Mouse (Mus musculus) heart, embryonic 11.5 days (tissue): ENCODE measurements at regions not wholly inside any gene's neighbourhood (a gene's known extent, or its start where the extent isn't known, plus 50 kb on each side); places are given as distances from the start of the nearest gene placed in this dataset.
"Not testable (repeated sequence)": the region's sequence is repeated elsewhere in the genome, so short reads cannot be mapped to it uniquely, and the experiment has no call there.

Experiments
- ATAC-seq: fragments of 200-750 bp; cut with Nextera tagmentation; replicated peaks from 2 replicates; pipeline ENCODE4 v1.8.0; 2017; ENCODE audit warnings: moderate library complexity; ENCODE audit not compliant: insufficient number of reproducible peaks, low FRiP score, low TSS enrichment
- H3K27ac ChIP-seq: fragments of 300-500 bp; sonication (generic); 2 replicates; pipeline ENCODE4 v1.5.1; 2014; ENCODE audit warnings: mild to moderate bottlenecking, low read depth, low read length
- H3K27me3 ChIP-seq: fragments of 300-500 bp; sonication (generic); 2 replicates; pipeline ENCODE4 v1.6.1; 2014; ENCODE audit warnings: mild to moderate bottlenecking, low read length, mixed read lengths; ENCODE audit not compliant: control insufficient read depth, insufficient read depth
- H3K36me3 ChIP-seq: fragments of 300-500 bp; sonication (generic); 2 replicates; pipeline ENCODE4 v1.6.1; 2014; ENCODE audit warnings: mild to moderate bottlenecking, low read length, moderate library complexity, mixed read lengths; ENCODE audit not compliant: control insufficient read depth, insufficient read depth
- H3K4me1 ChIP-seq: fragments of 300-500 bp; sonication (generic); 2 replicates; pipeline ENCODE4 v1.6.1; 2014; ENCODE audit warnings: low read length; ENCODE audit not compliant: control insufficient read depth, insufficient read depth
- H3K4me2 ChIP-seq: fragments of 300-500 bp; sonication (generic); 2 replicates; pipeline ENCODE4 v1.6.1; 2014; ENCODE audit warnings: mild to moderate bottlenecking, moderate library complexity
- H3K4me3 ChIP-seq: fragments of 300-500 bp; sonication (generic); 2 replicates; pipeline ENCODE4 v1.5.1; 2014; ENCODE audit warnings: low read depth, low read length
- H3K9ac ChIP-seq: fragments of 300-500 bp; sonication (generic); 2 replicates; pipeline ENCODE4 v1.6.1; 2014; ENCODE audit warnings: mild to moderate bottlenecking, low read depth, low read length, moderate library complexity
- H3K9me3 ChIP-seq: fragments of 300-500 bp; sonication (generic); replicated peaks from 2 replicates; pipeline ENCODE4 v1.6.1; 2016; ENCODE audit warnings: low read length; ENCODE audit not compliant: control insufficient read depth
- WGBS: fragments of 180-500 bp; shearing (Covaris S2); extraction: QIAGEN DNeasy Blood & Tissue Kit; methylation state at CpG from one replicate; pipeline ENCODE4 v1.1.7; 2014; ENCODE audit not compliant: insufficient replicate concordance; 5-methylcytosine and 5-hydroxymethylcytosine counted together

DNA sequence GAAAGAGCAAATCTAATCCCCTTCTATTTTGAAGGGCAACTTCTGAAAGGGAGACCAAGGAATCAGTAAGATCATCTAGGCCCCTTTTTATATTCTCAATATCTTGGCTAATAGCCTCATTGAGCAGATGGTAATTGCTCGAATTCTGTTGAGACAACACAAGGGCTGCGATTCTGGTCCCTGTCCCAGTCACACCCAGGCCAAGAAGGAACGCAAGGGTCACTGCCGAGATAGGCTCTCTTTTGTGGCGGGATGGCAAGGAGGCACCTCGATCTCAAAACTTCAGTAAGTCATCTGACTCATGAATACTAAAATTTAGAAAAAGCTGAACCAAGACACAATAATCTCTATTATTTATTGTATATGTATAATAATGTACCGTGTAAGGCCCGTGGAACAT, 68.6 kb upstream of the Zfp709 start:
- not testable (repeated sequence) for H3K4me2 ChIP-seq, H3K27ac ChIP-seq, H3K9me3 ChIP-seq, H3K9ac ChIP-seq, H3K4me3 ChIP-seq, ATAC-seq, H3K4me1 ChIP-seq, H3K27me3 ChIP-seq, H3K36me3 ChIP-seq
- 80% methylated on average over 8 of the region's 8 CpGs for WGBS

DNA sequence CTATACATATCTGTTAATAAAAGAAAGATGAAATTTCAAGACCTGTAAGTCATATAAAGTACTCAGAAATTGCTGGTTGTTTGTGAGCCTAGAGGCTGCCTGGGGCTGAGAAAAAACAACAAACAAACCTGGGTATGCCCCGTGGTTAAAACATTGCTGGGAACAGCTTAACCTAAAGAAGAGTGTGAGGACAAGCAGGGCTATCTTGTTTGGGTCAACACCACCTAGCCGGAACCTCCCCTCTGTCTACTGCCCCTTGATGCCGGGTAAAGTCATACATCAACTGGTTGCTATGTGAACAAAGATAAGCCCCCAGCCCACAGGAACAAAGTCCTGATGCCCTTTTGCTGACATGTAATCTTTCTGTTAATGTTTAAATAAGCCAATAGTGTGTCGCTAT, 74.0 kb upstream of the Zfp709 start:
- not testable (repeated sequence) for H3K4me1 ChIP-seq, H3K4me3 ChIP-seq, H3K36me3 ChIP-seq, H3K9me3 ChIP-seq, H3K27me3 ChIP-seq, H3K4me2 ChIP-seq, H3K9ac ChIP-seq, H3K27ac ChIP-seq, ATAC-seq
- WGBS, result 44% methylated on average over 3 of the region's 4 CpGs

- H3K27ac ChIP-seq, H3K9me3 ChIP-seq, H3K36me3 ChIP-seq, H3K9ac ChIP-seq, ATAC-seq, H3K4me2 ChIP-seq, H3K4me3 ChIP-seq, H3K4me1 ChIP-seq, H3K27me3 ChIP-seq: not testable (repeated sequence)
- 72% methylated on average over 1 of the region's 1 CpGs for WGBS
These were observed 77.2 kb upstream of the Zfp709 start for GRCm38 (mm10) chr8:71804586-71804985.

GRCm38 (mm10) chr8:71802226-71802625, 76.7 kb upstream of the Fcho1 start:
- WGBS, result 57% methylated on average over 2 of the region's 2 CpGs
- H3K9me3 ChIP-seq, H3K27me3 ChIP-seq, H3K4me2 ChIP-seq, H3K9ac ChIP-seq, H3K36me3 ChIP-seq, H3K4me1 ChIP-seq, H3K4me3 ChIP-seq, H3K27ac ChIP-seq: not testable (repeated sequence)
- ATAC-seq, result peak; percentile 56

DNA sequence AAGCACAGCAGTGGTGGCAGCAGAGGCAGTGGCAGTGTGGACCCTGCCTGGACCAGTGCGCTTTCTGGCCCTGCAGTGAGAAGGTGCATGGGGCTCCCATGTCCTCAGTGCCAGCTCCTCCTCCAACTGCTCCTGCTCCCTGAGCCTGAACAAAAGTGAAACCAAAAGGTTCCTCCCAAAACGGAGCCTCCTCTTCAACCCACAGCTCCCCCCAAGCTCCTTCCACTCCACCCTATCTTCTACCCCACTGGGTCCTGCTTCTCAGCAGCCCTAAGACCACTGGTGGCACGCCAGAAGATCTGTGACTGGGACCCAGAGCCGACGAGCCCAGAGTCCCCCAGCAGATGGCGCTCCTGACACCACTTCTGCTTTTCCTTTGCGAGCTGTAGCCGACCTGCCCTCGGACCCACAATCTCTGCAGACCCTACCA, 63.5 kb upstream of the Fcho1 start:
- H3K27ac ChIP-seq, result not testable (repeated sequence)

GRCm38 (mm10) chr8:71780624-71781023, 55.1 kb upstream of the Fcho1 start:
- H3K4me2 ChIP-seq, H3K4me1 ChIP-seq, H3K27me3 ChIP-seq, H3K4me3 ChIP-seq, H3K9ac ChIP-seq, H3K9me3 ChIP-seq, H3K27ac ChIP-seq, ATAC-seq, H3K36me3 ChIP-seq: not testable (repeated sequence)
- 83% methylated on average over 8 of the region's 10 CpGs for WGBS

More for the DNA sequence above, 63.5 kb upstream of the Fcho1 start:
- 12% methylated on average over 4 of the region's 9 CpGs for WGBS
- H3K9me3 ChIP-seq, H3K36me3 ChIP-seq, H3K4me3 ChIP-seq, H3K4me2 ChIP-seq, H3K27me3 ChIP-seq, H3K4me1 ChIP-seq, H3K9ac ChIP-seq: not testable (repeated sequence)
- ATAC-seq, result peak; percentile 49; the same call in 1 of the 2 replicates

- not testable (repeated sequence) for H3K4me3 ChIP-seq, H3K4me2 ChIP-seq, ATAC-seq, H3K4me1 ChIP-seq, H3K9me3 ChIP-seq, H3K9ac ChIP-seq, H3K36me3 ChIP-seq, H3K27me3 ChIP-seq, H3K27ac ChIP-seq
- 79% methylated on average over 2 of the region's 4 CpGs for WGBS
These were observed 54.3 kb upstream of the Fcho1 start for GRCm38 (mm10) chr8:71779824-71780223.

DNA sequence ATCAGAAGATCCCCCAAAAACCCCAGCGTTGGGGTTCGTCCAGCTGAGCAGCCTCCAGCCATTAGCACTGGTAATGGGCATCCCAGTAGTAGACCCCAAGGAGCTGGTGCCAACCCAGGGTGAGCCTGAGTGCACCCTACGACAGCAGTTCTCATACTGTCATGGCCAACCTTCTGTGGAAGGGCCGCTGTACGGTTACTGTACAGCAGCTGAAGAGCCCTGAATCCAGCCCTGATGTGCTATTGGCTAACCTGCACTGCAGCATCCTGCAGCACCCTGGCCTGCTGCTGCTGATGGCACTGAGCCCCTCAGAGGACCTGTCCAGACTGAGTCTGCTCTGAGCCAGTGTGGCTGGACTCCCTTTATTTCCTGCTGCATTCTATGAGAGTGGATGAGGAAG, 53.9 kb upstream of the Fcho1 start:
- H3K27me3 ChIP-seq, H3K36me3 ChIP-seq, H3K4me2 ChIP-seq, H3K4me1 ChIP-seq, H3K27ac ChIP-seq, ATAC-seq, H3K9me3 ChIP-seq, H3K4me3 ChIP-seq, H3K9ac ChIP-seq: not testable (repeated sequence)
- 82% methylated on average over 5 of the region's 5 CpGs for WGBS

GRCm38 (mm10) chr8:71778916-71779315, 53.4 kb upstream of the Fcho1 start:
- H3K4me1 ChIP-seq, result no peaks in the 10 kb centered on the region
- no peak; the same call in 1 of the 2 replicates for ATAC-seq
- H3K27me3 ChIP-seq, result no peaks in the 10 kb centered on the region
- no peaks in the 10 kb centered on the region for H3K9me3 ChIP-seq
- no peak overlapping the region for H3K9ac ChIP-seq
- H3K36me3 ChIP-seq, result no peaks in the 10 kb centered on the region
- H3K27ac ChIP-seq, result no peak overlapping the region
- no peak overlapping the region for H3K4me3 ChIP-seq
- 70% methylated on average over 10 of the region's 10 CpGs for WGBS
- no peak overlapping the region for H3K4me2 ChIP-seq
